ENCODE assay signal across 10 mouse cellular contexts in genomic region chr11:45647888-45648287, GRCm38 (mm10).
A peak's percentile ranks its signal among the peaks of the same experiment; 100 is the strongest.
DNase-seq lines count a peak whose midpoint lies in the region; ATAC-seq and TF ChIP-seq lines count a peak whose summit lies in the region.
"Had no signal": no experiment of that assay in that cellular context is flagged by ENCODE, and none has a peak within 500 bp of the region (broad histone marks: within the 10 kb centered on the region; RNA-seq: fewer than 3 reads in every experiment).

No protein-coding gene starts in this region.

- H3K27me3 ChIP-seq in lung, embryonic 14.5 days (ENCODE audit: insufficient read depth, low read length) = no peaks in the 10 kb centered on the region
- H3K27me3 ChIP-seq in MEL (ENCODE audit: control insufficient read depth in 1 of 2, insufficient read depth in 2 of 2, low read length in 2 of 2) = no peaks in the 10 kb centered on the region; a peak in 1 of 4 replicates
- H3K27me3 ChIP-seq in forebrain, embryonic 15.5 days = no peaks in the 10 kb centered on the region
- H3K27me3 ChIP-seq: midbrain, embryonic 12.5 days had no signal

- WGBS in lung, embryonic 14.5 days = 75% methylated on average over 3 of the region's 3 CpGs
- WGBS in forebrain, embryonic 15.5 days = 72% methylated on average over 3 of the region's 3 CpGs

- ATAC-seq in lung, embryonic 14.5 days (ENCODE audit: insufficient read depth) = no peak
- ATAC-seq in forebrain, embryonic 15.5 days (replicated peaks) = no peak

- H3K79me2 ChIP-seq in MEL (ENCODE audit: control insufficient read depth, insufficient read depth, low read length, poor library complexity) = no peaks in the 10 kb centered on the region

- no peak overlapping the region for H3K9ac ChIP-seq in lung, embryonic 14.5 days
- no peak overlapping the region for H3K9ac ChIP-seq in MEL (ENCODE audit: control insufficient read depth, low read depth, low read length, poor library complexity, severe bottlenecking)
- H3K9ac ChIP-seq in forebrain, embryonic 15.5 days (replicated peaks) = no peak overlapping the region
- H3K9ac ChIP-seq: midbrain, embryonic 12.5 days had no signal

- H3K4me3 ChIP-seq in lung, embryonic 14.5 days (ENCODE audit: low read depth, low read length) = no peak overlapping the region
- no peak overlapping the region for H3K4me3 ChIP-seq in MEL (ENCODE audit: control insufficient read depth in 1 of 2, insufficient read depth in 1 of 2, low read depth in 2 of 2, low read length in 2 of 2)
- H3K4me3 ChIP-seq in forebrain, embryonic 15.5 days = no peak overlapping the region
- H3K4me3 ChIP-seq: midbrain, embryonic 12.5 days had no signal

- no peak overlapping the region for H3K4me2 ChIP-seq in lung, embryonic 14.5 days
- no peak overlapping the region for H3K4me2 ChIP-seq in forebrain, embryonic 15.5 days (replicated peaks)
- H3K4me2 ChIP-seq: midbrain, embryonic 12.5 days had no signal

- DNase-seq in heart, postnatal 14 days = peak; percentile 7 to 25
- DNase-seq in heart, adult 18-20 months = no peak
- peak; percentile 25 for DNase-seq in lung, embryonic 14.5 days
- no peak for DNase-seq in lung, postnatal 14 days
- DNase-seq in MEL (ENCODE audit: low read depth, low spot score) = peak; percentile 42
- DNase-seq in induced T-regulatory cell, adult 2 months (ENCODE audit: low read depth) = peak; percentile 27
- no peak for DNase-seq in layer of hippocampus, adult 8-10 months (ENCODE audit: low spot score in 2 of 2)
- DNase-seq: layer of hippocampus, postnatal 36 days had no signal

- TF ChIP-seq EP300 in MEL (IDR thresholded peaks at IDR 0.05; ENCODE audit: low read depth in 1 of 2, low read length in 2 of 2) = no peak

- TF ChIP-seq CTCF in lung, embryonic 14.5 days (IDR thresholded peaks at IDR 0.05; ENCODE audit: low read depth) = peak; percentile 58
- peak; percentile 65 to 84 (median 68) for TF ChIP-seq CTCF in MEL (IDR thresholded peaks at IDR 0.05 in 2 of 3, conservative IDR thresholded peaks at IDR 0.05 in 1 of 3; ENCODE audit: control insufficient read depth in 1 of 3, insufficient read depth in 1 of 3, low read depth in 2 of 3, low read length in 3 of 3, poor library complexity in 1 of 3, severe bottlenecking in 1 of 3)

- H3K36me3 ChIP-seq in lung, embryonic 14.5 days (ENCODE audit: insufficient read depth) = no peaks in the 10 kb centered on the region
- no peaks in the 10 kb centered on the region for H3K36me3 ChIP-seq in MEL (ENCODE audit: control insufficient read depth in 1 of 2, insufficient read depth in 2 of 2, low read length in 2 of 2)
- H3K36me3 ChIP-seq in forebrain, embryonic 15.5 days = no peaks in the 10 kb centered on the region
- H3K36me3 ChIP-seq: midbrain, embryonic 12.5 days had no signal

- no peak overlapping the region for H3K27ac ChIP-seq in lung, embryonic 14.5 days (ENCODE audit: low read depth)
- no peak overlapping the region for H3K27ac ChIP-seq in MEL (ENCODE audit: control insufficient read depth, low read depth, low read length)
- H3K27ac ChIP-seq in forebrain, embryonic 15.5 days (replicated peaks) = no peak overlapping the region
- H3K27ac ChIP-seq: midbrain, embryonic 12.5 days had no signal

- intact Hi-C loops in heart, postnatal 14 days (cut with DNase I) = no loop called here

- H3K4me1 ChIP-seq in lung, embryonic 14.5 days (ENCODE audit: insufficient read depth) = no peaks in the 10 kb centered on the region
- H3K4me1 ChIP-seq in MEL (ENCODE audit: control insufficient read depth in 1 of 2, insufficient read depth in 2 of 2, low read length in 2 of 2) = no peaks in the 10 kb centered on the region
- no peaks in the 10 kb centered on the region for H3K4me1 ChIP-seq in forebrain, embryonic 15.5 days
- H3K4me1 ChIP-seq: midbrain, embryonic 12.5 days had no signal

- H3K9me3 ChIP-seq in lung, embryonic 14.5 days (ENCODE audit: low read depth, low read length) = no peaks in the 10 kb centered on the region
- no peaks in the 10 kb centered on the region for H3K9me3 ChIP-seq in MEL (replicated peaks; ENCODE audit: insufficient read depth, low read length)
- H3K9me3 ChIP-seq in forebrain, embryonic 15.5 days = no peaks in the 10 kb centered on the region
- H3K9me3 ChIP-seq: midbrain, embryonic 12.5 days had no signal

- peak; percentile 43 for TF ChIP-seq RAD21 in MEL (IDR thresholded peaks at IDR 0.05; ENCODE audit: low read depth, low read length)

- TF ChIP-seq POLR2A in MEL (IDR thresholded peaks at IDR 0.05; ENCODE audit: control insufficient read depth in 1 of 2, insufficient read depth in 1 of 2, low read depth in 1 of 2, low read length in 2 of 2, poor library complexity in 1 of 2) = no peak

TF ChIP-seq in MEL, 35 proteins besides CTCF, POLR2A, EP300 and RAD21:
- TF ChIP-seq JUND (IDR thresholded peaks at IDR 0.05; ENCODE audit: low read depth, low read length) (no peak), SMC3 (IDR thresholded peaks at IDR 0.05; ENCODE audit: low read depth, low read length) (peak; percentile 71)

Comparison
In these comparisons a context has a peak if more than half of its experiments do, and no peak if none do; other contexts are left out.
1. DNase-seq: peak in heart, postnatal 14 days (2 of 2), lung, embryonic 14.5 days (single experiment), MEL (single experiment) and induced T-regulatory cell, adult 2 months (single experiment); none in heart, adult 18-20 months (0 of 2), lung, postnatal 14 days (single experiment) and layer of hippocampus, adult 8-10 months (0 of 2).